Mouse (Mus musculus) embryonic facial prominence, embryonic 13.5 days (tissue): ENCODE data around the gene Ube2j2. TPM values are rescaled to one million over a fixed set of nuclear protein-coding genes. Genes with fewer than 3 reads are reported as not detected.

Experiments used
- ATAC-seq: fragments of 200-750 bp; cut with Nextera tagmentation; 2 replicates; pipeline ENCODE4 v1.8.0; 2017; ENCODE audit warnings: low read depth; ENCODE audit not compliant: insufficient number of reproducible peaks, insufficient read depth, low FRiP score, low TSS enrichment
- H3K27ac ChIP-seq: fragments of 300-500 bp; sonication (generic); 2 replicates; pipeline ENCODE4 v1.5.1; 2015; ENCODE audit warnings: moderate library complexity, mild to moderate bottlenecking, inconsistent platforms
- H3K27me3 ChIP-seq: fragments of 300-500 bp; sonication (generic); 2 replicates; pipeline ENCODE4 v1.6.1; 2015; ENCODE audit warnings: mild to moderate bottlenecking, inconsistent platforms
- H3K36me3 ChIP-seq: fragments of 300-500 bp; sonication (generic); 2 replicates; pipeline ENCODE4 v1.6.1; 2015; ENCODE audit warnings: mild to moderate bottlenecking, inconsistent platforms
- H3K4me1 ChIP-seq: fragments of 300-500 bp; sonication (generic); 2 replicates; pipeline ENCODE4 v1.6.1; 2015; ENCODE audit warnings: inconsistent platforms
- H3K4me2 ChIP-seq: fragments of 300-500 bp; sonication (generic); 2 replicates; pipeline ENCODE4 v1.6.1; 2015; ENCODE audit warnings: moderate library complexity, mild to moderate bottlenecking, inconsistent platforms
- H3K4me3 ChIP-seq: fragments of 300-500 bp; sonication (generic); 2 replicates; pipeline ENCODE4 v1.5.1; 2015; ENCODE audit warnings: mild to moderate bottlenecking, inconsistent platforms
- H3K9ac ChIP-seq: fragments of 300-500 bp; sonication (generic); 2 replicates; pipeline ENCODE4 v1.6.1; 2015; ENCODE audit warnings: mild to moderate bottlenecking, inconsistent platforms
- H3K9me3 ChIP-seq: fragments of 300-500 bp; sonication (generic); 2 replicates; pipeline ENCODE4 v1.6.1; 2016; ENCODE audit warnings: inconsistent platforms
- WGBS: fragments of 180-500 bp; shearing (Covaris S2); methylation state at CpG from one replicate; pipeline ENCODE4 v1.1.7; 2015; ENCODE audit warnings: mixed read lengths; 5-methylcytosine and 5-hydroxymethylcytosine counted together
- polyA plus RNA-seq: library from polyadenylated mRNA; unstranded; fragments of >200 nt; fragmentation: Nextera tagmentation; extraction: Ambion mirVana; gene quantifications from 2 replicates; pipeline ENCODE4 v1.2.1, GENCODE M21; 2015

Ube2j2 gene
- polyA plus RNA-seq = 113 and 120 TPM in 2 replicates

- peak; percentile 97 for ATAC-seq
- under 1% methylated on average over 85 of the region's 85 CpGs for WGBS
Measured at GRCm38 (mm10) chr4:155943534-155944249, at the start of gene Ube2j2. TSS of gene Ube2j2 (plus strand) at chr4:155943831.

DNA sequence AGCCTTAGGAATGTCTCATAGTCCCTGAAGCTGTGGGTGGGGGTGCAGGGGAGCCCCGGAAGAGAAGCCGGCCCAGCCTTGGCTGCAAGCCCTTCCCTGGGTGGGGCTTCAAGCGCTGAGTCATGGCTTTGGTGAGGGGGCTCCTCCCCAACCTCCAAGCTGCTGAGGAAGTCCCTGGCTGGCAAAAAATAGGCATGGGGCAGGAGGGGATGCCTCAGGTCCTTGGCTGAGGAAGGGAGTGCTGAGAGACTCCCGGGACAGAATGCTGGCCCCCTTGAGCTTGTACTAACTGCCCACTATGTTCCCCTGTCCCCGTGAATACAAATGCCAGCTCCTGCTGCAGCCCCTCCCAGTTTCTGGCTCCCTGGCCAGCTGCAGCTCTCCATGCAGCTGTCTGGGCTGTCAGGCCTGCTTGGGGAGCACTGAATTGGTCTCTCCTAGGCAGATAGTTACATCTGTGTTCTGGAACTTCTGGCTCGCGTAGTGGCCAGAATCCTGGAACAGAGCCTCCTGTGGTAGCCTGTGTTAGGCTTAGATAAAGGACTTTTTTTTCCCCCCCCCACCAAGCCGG, 49.2 kb upstream of the Ube2j2 start:
- no peak for ATAC-seq
- Histone ChIP-seq H3K27me3 (no peaks in the 10 kb centered on the region), H3K4me2 (peak overlapping the region; percentile 94), H3K27ac (no peak overlapping the region), H3K9me3 (no peaks in the 10 kb centered on the region), H3K9ac (peak overlapping the region; percentile 85), H3K36me3 (peaks cover 33% of the 10 kb centered on the region), H3K4me1 (peaks cover 47% of the 10 kb centered on the region), H3K4me3 (0 out of 2 replicates have a peak overlapping the region, but pooled peaks have one; percentile 12)
- WGBS = 28% methylated on average over 8 of the region's 8 CpGs

More at GRCm38 (mm10) chr4:155943534-155944249, at the start of gene Ube2j2:
- H3K9ac ChIP-seq = peak within 1 kb of the TSS; percentile 95
- H3K27me3 ChIP-seq = no peaks in the 10 kb centered on the region
- H3K4me3 ChIP-seq = peak within 1 kb of the TSS; percentile 93
- peaks cover 16% of the 10 kb centered on the region for H3K4me1 ChIP-seq
- H3K27ac ChIP-seq = peak within 1 kb of the TSS; percentile 81
- H3K4me2 ChIP-seq = peak within 1 kb of the TSS; percentile 94
- H3K36me3 ChIP-seq = peaks cover 22% of the 10 kb centered on the region
- H3K9me3 ChIP-seq = no peaks in the 10 kb centered on the region

DNA sequence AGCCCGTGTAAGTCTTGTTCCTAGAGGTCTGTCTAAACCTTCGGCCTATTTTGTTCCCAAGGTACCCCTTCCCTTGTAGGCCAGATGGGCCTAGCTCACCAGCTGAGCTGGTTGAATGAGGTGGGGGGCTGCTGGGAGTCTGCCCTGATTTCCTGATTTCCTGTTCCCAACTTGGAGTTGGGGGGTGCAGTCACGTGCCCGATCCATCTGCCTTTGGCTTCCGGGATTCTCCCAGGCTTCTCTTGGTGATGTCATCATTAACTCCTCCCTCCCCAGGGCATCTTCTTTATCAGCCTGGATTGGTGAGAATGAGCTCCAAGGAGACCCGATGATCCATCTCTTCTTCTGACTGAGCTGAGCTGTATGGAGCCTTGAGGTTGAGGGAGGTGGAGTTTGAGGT, 48.4 kb upstream of the Ube2j2 start:
- peak overlapping the region; percentile 85 for H3K9ac ChIP-seq
- H3K4me1 ChIP-seq = peaks cover 40% of the 10 kb centered on the region
- no peaks in the 10 kb centered on the region for H3K9me3 ChIP-seq
- peaks cover 35% of the 10 kb centered on the region for H3K36me3 ChIP-seq
- H3K4me3 ChIP-seq = 0 out of 2 replicates have a peak overlapping the region, but pooled peaks have one; percentile 12
- no peaks in the 10 kb centered on the region for H3K27me3 ChIP-seq
- H3K4me2 ChIP-seq = peak overlapping the region; percentile 94
- 38% methylated on average over 6 of the region's 6 CpGs for WGBS
- no peak overlapping the region for H3K27ac ChIP-seq
- ATAC-seq = no peak

GRCm38 (mm10) chr4:155895826-155896225, 47.8 kb upstream of the Ube2j2 start:
- Histone ChIP-seq H3K9ac (no peak overlapping the region), H3K27ac (no peak overlapping the region), H3K4me3 (no peak overlapping the region), H3K36me3 (peaks cover 41% of the 10 kb centered on the region), H3K4me2 (no peak overlapping the region), H3K27me3 (no peaks in the 10 kb centered on the region), H3K4me1 (peaks cover 34% of the 10 kb centered on the region), H3K9me3 (no peaks in the 10 kb centered on the region)
- ATAC-seq = no peak
- 87% methylated on average over 4 of the region's 4 CpGs for WGBS

DNA sequence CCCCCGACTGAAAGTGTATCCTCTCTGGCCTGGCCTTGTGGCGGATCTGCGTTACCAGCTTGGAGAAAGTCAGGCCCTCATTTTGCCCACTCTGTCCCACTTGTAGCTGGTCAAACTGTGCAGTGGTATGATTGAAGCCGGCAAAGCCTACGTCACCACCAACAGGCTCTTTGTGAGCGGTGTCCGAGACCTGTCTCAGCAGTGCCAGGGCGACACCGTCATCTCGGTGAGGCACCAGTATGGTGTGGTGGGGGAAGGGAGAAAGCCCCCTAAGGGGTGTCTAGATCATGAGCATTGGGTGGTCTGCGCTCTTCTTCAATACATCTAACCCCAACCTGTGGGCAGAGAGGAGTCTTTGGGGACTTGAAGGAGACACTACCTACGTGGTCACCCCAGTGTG, 47.2 kb upstream of the Ube2j2 start:
- H3K4me3 ChIP-seq = no peak overlapping the region
- H3K36me3 ChIP-seq = peaks cover 48% of the 10 kb centered on the region
- H3K27me3 ChIP-seq = no peaks in the 10 kb centered on the region
- no peak overlapping the region for H3K4me2 ChIP-seq
- 96% methylated on average over 12 of the region's 12 CpGs for WGBS
- no peak for ATAC-seq
- no peaks in the 10 kb centered on the region for H3K9me3 ChIP-seq
- no peak overlapping the region for H3K9ac ChIP-seq
- H3K27ac ChIP-seq = no peak overlapping the region
- H3K4me1 ChIP-seq = peaks cover 32% of the 10 kb centered on the region

DNA sequence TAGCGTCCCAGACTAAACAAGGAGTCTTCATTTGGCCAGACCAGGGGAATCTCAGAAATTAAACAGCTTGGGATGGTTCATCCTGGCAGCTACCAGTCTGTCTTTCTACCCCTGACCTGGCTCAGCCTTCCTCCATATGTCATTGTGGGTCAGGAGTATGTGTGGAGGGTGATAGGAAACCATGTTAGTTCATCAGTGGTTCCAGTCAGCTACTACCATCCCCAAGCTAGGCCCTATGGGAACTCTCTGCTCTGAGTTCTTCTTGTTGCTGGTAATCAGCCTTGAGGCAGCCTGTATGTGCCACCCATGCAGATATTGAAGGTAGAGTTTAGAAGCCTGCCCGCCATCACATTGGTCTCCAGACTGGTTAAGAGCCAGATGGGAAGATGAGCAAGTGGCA, 45.3 kb upstream of the Ube2j2 start:
- H3K4me3 ChIP-seq = no peak overlapping the region
- H3K36me3 ChIP-seq = peaks cover 66% of the 10 kb centered on the region
- no peak overlapping the region for H3K27ac ChIP-seq
- H3K4me2 ChIP-seq = no peak overlapping the region
- no peaks in the 10 kb centered on the region for H3K27me3 ChIP-seq
- peaks cover 24% of the 10 kb centered on the region for H3K4me1 ChIP-seq
- H3K9me3 ChIP-seq = no peaks in the 10 kb centered on the region
- no peak for ATAC-seq
- WGBS = 97% methylated on average over 2 of the region's 2 CpGs
- no peak overlapping the region for H3K9ac ChIP-seq

DNA sequence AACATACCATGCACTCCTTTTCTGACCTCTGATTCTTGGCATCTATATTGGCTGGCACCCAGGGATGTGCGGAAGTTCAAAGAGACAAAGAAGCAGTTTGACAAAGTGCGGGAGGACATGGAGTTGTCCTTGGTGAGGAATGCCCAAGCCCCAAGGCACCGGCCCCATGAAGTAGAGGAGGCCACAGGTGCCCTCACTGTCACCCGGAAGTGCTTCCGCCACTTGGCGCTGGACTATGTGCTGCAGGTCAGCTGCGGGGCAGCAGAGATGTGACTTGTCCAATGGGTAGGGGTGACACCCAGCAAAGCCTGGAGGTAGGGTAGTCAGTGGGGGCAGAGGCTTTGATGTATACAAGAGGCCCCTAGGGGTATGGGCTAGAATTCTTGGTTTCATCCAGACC, 44.3 kb upstream of the Ube2j2 start:
- peaks cover 77% of the 10 kb centered on the region for H3K36me3 ChIP-seq
- no peaks in the 10 kb centered on the region for H3K9me3 ChIP-seq
- no peak overlapping the region for H3K4me2 ChIP-seq
- peaks cover 14% of the 10 kb centered on the region for H3K4me1 ChIP-seq
- H3K27me3 ChIP-seq = no peaks in the 10 kb centered on the region
- H3K9ac ChIP-seq = no peak overlapping the region
- no peak for ATAC-seq
- no peak overlapping the region for H3K27ac ChIP-seq
- no peak overlapping the region for H3K4me3 ChIP-seq
- WGBS = 94% methylated on average over 7 of the region's 7 CpGs

GRCm38 (mm10) chr4:155901205-155901604, 42.4 kb upstream of the Ube2j2 start:
- Histone ChIP-seq H3K9me3 (no peaks in the 10 kb centered on the region), H3K36me3 (peaks cover 92% of the 10 kb centered on the region), H3K27ac (no peak overlapping the region), H3K9ac (no peak overlapping the region), H3K4me3 (no peak overlapping the region), H3K4me1 (no peaks in the 10 kb centered on the region), H3K4me2 (no peak overlapping the region), H3K27me3 (no peaks in the 10 kb centered on the region)
- 83% methylated on average over 3 of the region's 3 CpGs for WGBS
- ATAC-seq = no peak

- no peak for ATAC-seq
- Histone ChIP-seq H3K9ac (no peak overlapping the region), H3K27me3 (no peaks in the 10 kb centered on the region), H3K4me2 (no peak overlapping the region), H3K36me3 (peaks cover 83% of the 10 kb centered on the region), H3K4me1 (no peaks in the 10 kb centered on the region), H3K4me3 (no peak overlapping the region), H3K9me3 (no peaks in the 10 kb centered on the region), H3K27ac (no peak overlapping the region)
- 94% methylated on average over 13 of the region's 13 CpGs for WGBS
Measured at GRCm38 (mm10) chr4:155903246-155903645, 40.4 kb upstream of the Ube2j2 start.

DNA sequence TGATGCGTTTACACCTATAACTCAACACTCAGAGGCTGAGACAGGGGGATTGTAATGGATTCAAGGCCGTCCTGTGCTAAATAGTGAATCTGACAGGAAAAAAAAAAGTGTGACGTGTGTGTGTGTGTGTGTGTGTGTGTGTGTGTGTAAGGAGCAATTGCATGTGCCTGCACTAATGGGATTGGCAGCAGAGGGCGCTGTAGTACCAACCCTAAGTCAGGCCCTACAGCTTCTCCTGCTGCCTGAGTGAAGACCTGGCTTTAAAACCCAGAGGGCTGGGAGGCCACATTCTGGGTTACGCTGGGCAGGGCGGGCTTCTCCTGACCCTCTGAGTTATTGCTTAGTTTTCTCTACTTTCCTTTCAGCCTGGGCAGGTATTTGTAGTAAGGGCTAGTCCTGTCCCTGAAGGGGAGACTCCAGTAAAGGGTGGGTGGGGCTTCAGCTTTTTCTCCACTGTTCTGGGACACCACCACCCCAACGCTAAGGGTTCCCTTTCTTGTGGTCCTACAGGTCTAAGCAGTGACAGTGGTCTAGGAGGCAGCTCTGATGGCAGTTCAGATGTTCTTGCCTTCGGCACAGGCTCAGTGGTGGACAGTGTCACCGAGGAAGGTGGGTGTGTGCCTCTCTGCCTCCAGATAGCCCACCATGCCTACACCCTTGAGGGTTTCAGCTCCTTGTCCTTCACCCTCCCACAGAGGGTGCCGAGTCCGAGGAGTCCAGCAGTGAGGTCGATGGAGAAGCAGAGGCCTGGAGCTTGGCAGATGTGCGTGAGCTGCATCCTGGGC, 39.1 kb upstream of the Ube2j2 start:
- no peak for ATAC-seq
- Histone ChIP-seq H3K4me1 (no peaks in the 10 kb centered on the region), H3K9me3 (no peaks in the 10 kb centered on the region), H3K36me3 (peaks cover 72% of the 10 kb centered on the region), H3K27me3 (no peaks in the 10 kb centered on the region), H3K9ac (no peak overlapping the region), H3K27ac (no peak overlapping the region), H3K4me2 (no peak overlapping the region), H3K4me3 (no peak overlapping the region)
- WGBS = 91% methylated on average over 13 of the region's 13 CpGs

DNA sequence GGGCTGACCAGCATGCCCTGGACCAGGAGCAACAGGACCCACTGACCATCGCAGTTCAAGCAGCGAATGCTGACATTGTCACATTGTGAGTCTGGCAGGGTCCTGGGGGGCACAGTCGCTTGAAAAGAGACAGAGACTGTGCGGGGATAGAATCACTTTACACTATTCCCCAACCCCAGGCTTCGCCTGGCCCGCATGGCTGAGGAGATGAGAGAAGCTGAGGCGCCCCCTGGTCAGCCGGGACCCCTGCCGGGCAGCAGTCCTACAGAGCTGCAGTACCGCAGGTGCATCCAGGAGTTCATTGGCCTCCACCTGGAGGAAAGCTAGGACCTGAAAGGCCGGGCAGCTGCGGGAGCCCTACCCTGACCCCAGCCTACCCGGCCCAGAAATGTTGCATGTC, 38.0 kb upstream of the Ube2j2 start:
- Histone ChIP-seq H3K27me3 (no peaks in the 10 kb centered on the region), H3K27ac (no peak overlapping the region), H3K4me2 (no peak overlapping the region), H3K36me3 (peaks cover 61% of the 10 kb centered on the region), H3K4me3 (no peak overlapping the region), H3K4me1 (no peaks in the 10 kb centered on the region), H3K9me3 (no peaks in the 10 kb centered on the region), H3K9ac (no peak overlapping the region)
- no peak for ATAC-seq
- WGBS = 90% methylated on average over 13 of the region's 13 CpGs
